Mouse (Mus musculus) bone marrow, adult 2 months (tissue): Measurements from ENCODE around the gene Cdkl5. TPM values are rescaled to one million over a fixed set of nuclear protein-coding genes. Genes with fewer than 3 reads are reported as not detected.

Experiments
- H3K27ac ChIP-seq: fragments of 200-500 bp; 2 replicates; pipeline ENCODE4 v1.5.1; 2012; ENCODE audit warnings: low read depth, mild to moderate bottlenecking, control low read depth, inconsistent platforms, low read length; ENCODE audit not compliant: control insufficient read depth, poor library complexity, insufficient read depth
- H3K4me1 ChIP-seq: fragments of 200-500 bp; 2 replicates; pipeline ENCODE4 v1.6.1; 2011; ENCODE audit warnings: low read length; ENCODE audit not compliant: control insufficient read depth, insufficient read depth
- H3K4me3 ChIP-seq: fragments of 200-500 bp; replicated peaks from 2 replicates; pipeline ENCODE3; 2011; ENCODE audit warnings: mild to moderate bottlenecking, low read depth, low read length, control low read depth; ENCODE audit not compliant: control insufficient read depth
- CTCF ChIP-seq: fragments of 200-500 bp; IDR thresholded peaks from 2 replicates; pipeline ENCODE4 v1.5.1; 2011; ENCODE audit warnings: low read length, control low read depth; ENCODE audit not compliant: control insufficient read depth, insufficient read depth
- POLR2A ChIP-seq: fragments of 200-500 bp; IDR thresholded peaks from 2 replicates; pipeline ENCODE4 v1.6.1; 2011; ENCODE audit warnings: low read depth, mild to moderate bottlenecking, control low read depth, low read length, borderline replicate concordance; ENCODE audit not compliant: control insufficient read depth
- WGBS: fragments of 180-500 bp; shearing (Covaris S2); methylation state at CpG from one replicate; pipeline ENCODE4 v1.1.7; 2018; 5-methylcytosine and 5-hydroxymethylcytosine counted together
- polyA plus RNA-seq: library from polyadenylated mRNA; stranded (reverse); fragments of >200 nt; gene quantifications from 2 replicates; pipeline ENCODE4 v1.2.4, GENCODE M21; 2011; ENCODE audit warnings: low replicate concordance; ENCODE audit not compliant: missing spikeins, insufficient read depth, insufficient read length

The Cdkl5 gene
- polyA plus RNA-seq: 0.13 and 1.7 TPM in 2 replicates

DNA sequence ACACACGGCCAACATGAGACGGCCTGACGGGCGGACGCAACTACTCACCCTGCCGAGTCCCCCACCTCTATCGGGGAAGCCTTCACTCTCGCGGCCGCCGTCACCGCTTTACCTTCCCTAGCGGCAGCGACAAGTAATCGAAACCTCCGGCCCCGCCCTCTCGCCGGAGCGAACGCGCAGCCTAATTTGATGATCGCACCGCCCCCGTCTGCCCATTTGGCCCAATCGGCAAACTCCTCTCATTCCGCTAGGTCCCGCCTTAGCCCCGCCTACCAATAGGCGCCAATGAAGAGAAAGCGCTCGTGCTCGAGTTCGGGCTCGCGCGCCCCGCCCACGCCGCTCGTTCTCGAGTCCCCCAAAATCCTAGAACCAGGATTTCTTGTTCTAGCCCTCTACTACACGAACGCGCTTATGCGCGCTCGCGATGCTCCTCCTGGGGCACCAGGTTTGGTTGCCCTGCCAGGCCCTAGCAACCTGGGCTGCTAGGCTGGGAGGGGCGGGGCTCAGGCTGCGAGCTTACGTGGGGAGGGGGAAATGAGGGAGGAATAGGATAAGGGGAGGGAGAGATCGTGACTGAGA is at the start of gene Cdkl5:
Cdkl5 (minus strand) TSS at position 162 of the 579 bp plus-strand sequence.
- H3K4me3 ChIP-seq: peak within 1 kb of the TSS; percentile 77
- TF ChIP-seq POLR2A (peak; percentile 23; the same call in 1 of the 2 replicates), CTCF (0 out of 2 replicates have a peak, but pooled peaks have one; percentile 23)
- H3K27ac ChIP-seq: peak within 1 kb of the TSS; percentile 51; the same call in 1 of the 2 replicates
- H3K4me1 ChIP-seq: no peaks in the 10 kb centered on the region
- 16% methylated on average over 53 of the region's 53 CpGs for WGBS

- WGBS: 39% methylated on average over 3 of the region's 3 CpGs
Measured at GRCm38 (mm10) chrX:161033235-161033803, 38.8 kb upstream of the Cdkl5 start.

GRCm38 (mm10) chrX:161032423-161032822 is 37.9 kb upstream of the Cdkl5 start:
- Histone ChIP-seq H3K4me3 (no peak overlapping the region), H3K4me1 (no peaks in the 10 kb centered on the region), H3K27ac (no peak overlapping the region)
- TF ChIP-seq POLR2A (no peak), CTCF (no peak)
- 34% methylated on average over 2 of the region's 2 CpGs for WGBS

More at GRCm38 (mm10) chrX:161033235-161033803, 38.8 kb upstream of the Cdkl5 start:
- H3K4me3 ChIP-seq: no peak overlapping the region
- peak; percentile 27; the same call in 1 of the 2 replicates for TF ChIP-seq CTCF
- no peak for TF ChIP-seq POLR2A
- H3K27ac ChIP-seq: no peak overlapping the region
- H3K4me1 ChIP-seq: no peaks in the 10 kb centered on the region

GRCm38 (mm10) chrX:161030233-161030632 is 35.7 kb upstream of the Cdkl5 start:
- Histone ChIP-seq H3K4me3 (no peak overlapping the region), H3K27ac (no peak overlapping the region), H3K4me1 (no peaks in the 10 kb centered on the region)
- no peak for TF ChIP-seq CTCF
- TF ChIP-seq POLR2A: no peak

- no peak for TF ChIP-seq CTCF
- no peak for TF ChIP-seq POLR2A
- H3K27ac ChIP-seq: no peak overlapping the region
- no peak overlapping the region for H3K4me3 ChIP-seq
- H3K4me1 ChIP-seq: no peaks in the 10 kb centered on the region
- WGBS: 54% methylated on average over 2 of the region's 2 CpGs
Measured at GRCm38 (mm10) chrX:161024475-161024874, 30.0 kb upstream of the Cdkl5 start.

- H3K4me1 ChIP-seq: no peaks in the 10 kb centered on the region
- TF ChIP-seq POLR2A (no peak), CTCF (no peak)
- H3K27ac ChIP-seq: no peak overlapping the region
- H3K4me3 ChIP-seq: no peak overlapping the region
- 81% methylated on average over 7 of the region's 7 CpGs for WGBS
Measured at GRCm38 (mm10) chrX:161021548-161021947, 27.0 kb upstream of the Cdkl5 start.

DNA sequence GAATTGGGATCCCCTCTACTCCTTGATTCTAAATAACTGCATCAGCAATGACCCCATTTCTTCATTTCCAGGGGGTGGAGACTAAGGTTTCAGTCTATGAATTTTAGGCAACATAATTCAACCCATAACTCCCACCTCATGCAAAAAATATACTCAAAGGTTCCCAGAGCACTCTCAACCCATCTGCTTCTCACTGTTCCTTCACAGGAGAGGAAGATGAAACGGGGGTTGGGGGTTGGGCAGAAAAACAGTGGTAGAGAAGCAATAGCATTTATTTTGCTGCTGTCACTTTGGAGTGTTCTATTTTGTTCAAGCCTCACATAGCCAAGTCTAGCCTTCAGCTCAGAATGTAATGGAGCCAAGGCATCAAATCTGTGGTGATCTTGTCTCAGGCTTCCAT is 23.7 kb upstream of the Cdkl5 start:
- no peak overlapping the region for H3K27ac ChIP-seq
- H3K4me1 ChIP-seq: no peaks in the 10 kb centered on the region
- no peak overlapping the region for H3K4me3 ChIP-seq
- TF ChIP-seq POLR2A (no peak), CTCF (no peak)
- WGBS: 70% methylated on average over 1 of the region's 1 CpGs

GRCm38 (mm10) chrX:161006272-161006671 is 11.8 kb upstream of the Cdkl5 start:
- no peak overlapping the region for H3K27ac ChIP-seq
- TF ChIP-seq POLR2A (no peak), CTCF (no peak)
- no peaks in the 10 kb centered on the region for H3K4me1 ChIP-seq
- WGBS: 74% methylated on average over 1 of the region's 1 CpGs
- H3K4me3 ChIP-seq: no peak overlapping the region
